Mouse (Mus musculus): ENCODE measurements at regions not wholly inside any gene's neighbourhood (a gene's known extent, or its start where the extent isn't known, plus 50 kb on each side); places are given as distances from the start of the nearest gene placed in this dataset.

DNA sequence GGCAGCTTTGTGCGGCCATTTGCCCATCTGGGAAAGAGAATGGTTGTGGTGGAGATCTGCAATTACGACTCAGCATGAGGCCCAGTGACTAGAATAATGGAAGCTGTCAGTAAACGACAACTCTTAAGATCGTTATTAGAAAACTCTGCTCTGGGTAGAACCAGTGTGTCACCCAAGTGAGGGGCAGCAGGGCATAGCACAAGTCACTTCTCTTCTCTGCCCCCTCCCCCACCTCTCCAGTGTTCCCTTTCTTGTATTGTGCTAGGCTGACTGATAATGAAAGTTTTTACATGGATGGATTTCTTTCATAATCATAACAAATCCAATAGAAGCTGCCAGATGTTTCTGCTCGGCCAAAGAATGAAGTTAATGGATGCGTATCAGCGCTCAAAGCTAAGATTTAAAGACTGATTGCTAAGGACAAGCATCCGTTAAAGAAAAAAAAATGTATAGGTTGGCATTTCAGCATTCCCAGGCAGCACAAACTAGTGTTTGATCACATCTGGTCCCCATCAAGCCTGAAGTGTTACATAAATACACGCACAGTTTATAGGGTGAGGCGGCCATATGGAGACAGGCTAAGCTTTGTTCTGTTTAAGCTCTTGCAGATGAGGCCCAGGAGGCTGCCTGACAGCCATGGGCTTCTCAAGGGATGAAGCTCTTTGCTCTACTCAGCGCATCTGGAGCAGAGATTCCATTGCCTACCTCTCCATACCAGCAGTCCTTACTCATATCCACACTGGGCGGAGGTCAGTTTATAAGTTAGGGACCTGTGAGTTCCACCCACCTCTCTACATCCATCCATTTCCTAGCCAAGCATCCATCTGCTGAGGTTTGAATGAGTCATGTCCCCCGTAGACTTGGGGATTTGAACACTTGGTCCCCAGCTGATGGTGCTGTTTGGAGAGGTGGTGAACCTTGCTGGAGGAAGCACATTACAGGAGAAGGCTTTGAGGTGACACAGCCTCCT, 88.2 kb downstream of the Nxnl2 start:
- WGBS = 73% methylated on average over 13 of the region's 13 CpGs
- Histone ChIP-seq H3K27me3 (ENCODE audit: control insufficient read depth, insufficient read depth, low read length) (no peaks in the 10 kb centered on the region), H3K27ac (ENCODE audit: insufficient read depth, low read depth, low read length) (no peak overlapping the region), H3K36me3 (ENCODE audit: control insufficient read depth, insufficient read depth, low read length) (no peaks in the 10 kb centered on the region), H3K4me1 (ENCODE audit: control insufficient read depth, insufficient read depth, insufficient read length, low read length) (no peaks in the 10 kb centered on the region), H3K4me3 (ENCODE audit: low read depth, low read length) (no peak overlapping the region)
- no peak for TF ChIP-seq POLR2A (IDR thresholded peaks at IDR 0.05; ENCODE audit: low read depth, low read length)
- no peak for TF ChIP-seq CTCF (IDR thresholded peaks at IDR 0.05; ENCODE audit: extremely low read depth, insufficient read length, insufficient replicate concordance, low read depth, low read length)

DNA sequence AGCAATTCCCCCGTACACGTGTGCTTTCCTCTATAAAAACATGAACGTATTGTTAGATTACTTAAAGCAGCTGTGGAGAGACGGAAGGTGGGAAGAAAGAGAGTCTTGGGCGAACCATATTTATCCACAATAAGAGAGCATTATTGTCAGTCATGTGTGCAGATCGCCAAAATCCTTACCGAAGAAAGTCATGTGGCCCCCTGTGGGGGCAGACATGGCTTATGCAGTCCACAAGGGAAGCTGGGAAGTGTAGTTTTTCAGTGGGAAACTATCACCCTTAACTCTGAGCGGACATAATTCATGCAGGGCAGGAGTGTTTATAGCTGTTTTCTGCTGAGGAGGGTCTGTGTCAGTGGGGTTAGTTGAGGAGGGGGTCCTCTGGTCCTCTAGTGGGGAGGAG, 90.8 kb downstream of the Nxnl2 start:
- no peaks in the 10 kb centered on the region for H3K4me1 ChIP-seq (ENCODE audit: control insufficient read depth, insufficient read depth, insufficient read length, low read length)
- TF ChIP-seq CTCF (IDR thresholded peaks at IDR 0.05; ENCODE audit: extremely low read depth, insufficient read length, insufficient replicate concordance, low read depth, low read length) = no peak
- TF ChIP-seq POLR2A (IDR thresholded peaks at IDR 0.05; ENCODE audit: low read depth, low read length) = no peak
- H3K27me3 ChIP-seq (ENCODE audit: control insufficient read depth, insufficient read depth, low read length) = no peaks in the 10 kb centered on the region
- no peak overlapping the region for H3K4me3 ChIP-seq (ENCODE audit: low read depth, low read length)
- WGBS = 68% methylated on average over 8 of the region's 8 CpGs
- no peaks in the 10 kb centered on the region for H3K36me3 ChIP-seq (ENCODE audit: control insufficient read depth, insufficient read depth, low read length)
- no peak overlapping the region for H3K27ac ChIP-seq (ENCODE audit: insufficient read depth, low read depth, low read length)

DNA sequence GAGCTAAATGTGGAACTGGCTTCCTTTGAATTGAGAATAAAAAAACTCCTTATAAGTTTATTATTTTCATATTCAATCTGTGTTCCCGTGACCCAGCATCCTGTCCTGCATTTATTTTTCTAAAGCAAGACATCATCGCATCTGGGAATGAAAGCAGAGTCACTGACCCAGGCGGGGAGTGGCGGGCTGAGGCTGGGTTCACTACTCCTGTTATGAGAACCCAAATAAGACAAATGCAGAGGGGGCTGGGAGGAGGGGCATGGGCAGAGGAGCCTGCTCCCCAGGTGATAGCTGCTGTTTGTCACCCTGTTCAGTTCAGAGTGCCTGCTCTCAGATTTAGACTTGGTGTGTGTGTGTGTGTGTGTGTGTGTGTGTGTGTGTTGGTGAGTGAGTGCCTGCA, 102.0 kb downstream of the Nxnl2 start:
- WGBS = 81% methylated on average over 4 of the region's 4 CpGs

DNA sequence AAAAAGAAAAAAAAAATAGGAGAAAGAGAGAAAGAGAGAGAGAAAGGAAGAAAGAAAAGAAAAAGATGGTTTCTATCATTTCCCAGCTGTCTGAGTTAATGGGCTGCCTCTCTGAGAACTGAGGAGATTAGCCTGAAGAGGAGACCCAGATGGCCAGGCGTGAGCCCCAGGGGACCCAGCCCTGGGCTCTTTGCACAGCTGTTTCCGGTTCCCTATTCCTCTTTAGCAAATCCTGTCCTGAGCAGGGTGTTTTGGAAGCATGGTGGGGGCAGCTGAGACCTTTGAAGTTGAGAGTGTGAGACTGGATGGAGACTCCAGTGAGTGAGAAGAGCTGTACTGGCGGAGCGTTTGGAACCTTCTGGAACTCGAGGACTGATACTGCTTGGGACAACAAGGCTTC, 103.8 kb downstream of the Nxnl2 start:
- Histone ChIP-seq H3K4me1 (ENCODE audit: control insufficient read depth, insufficient read depth, insufficient read length, low read length) (no peaks in the 10 kb centered on the region), H3K36me3 (ENCODE audit: control insufficient read depth, insufficient read depth, low read length) (no peaks in the 10 kb centered on the region), H3K27ac (ENCODE audit: insufficient read depth, low read depth, low read length) (no peak overlapping the region), H3K4me3 (ENCODE audit: low read depth, low read length) (no peak overlapping the region), H3K27me3 (ENCODE audit: control insufficient read depth, insufficient read depth, low read length) (no peaks in the 10 kb centered on the region)
- 59% methylated on average over 5 of the region's 5 CpGs for WGBS
- no peak for TF ChIP-seq POLR2A (IDR thresholded peaks at IDR 0.05; ENCODE audit: low read depth, low read length)
- no peak for TF ChIP-seq CTCF (IDR thresholded peaks at IDR 0.05; ENCODE audit: extremely low read depth, insufficient read length, insufficient replicate concordance, low read depth, low read length)

More for the DNA sequence above, 102.0 kb downstream of the Nxnl2 start:
- Histone ChIP-seq H3K4me3 (ENCODE audit: low read depth, low read length) (no peak overlapping the region), H3K36me3 (ENCODE audit: control insufficient read depth, insufficient read depth, low read length) (no peaks in the 10 kb centered on the region), H3K4me1 (ENCODE audit: control insufficient read depth, insufficient read depth, insufficient read length, low read length) (no peaks in the 10 kb centered on the region), H3K27ac (ENCODE audit: insufficient read depth, low read depth, low read length) (no peak overlapping the region), H3K27me3 (ENCODE audit: control insufficient read depth, insufficient read depth, low read length) (no peaks in the 10 kb centered on the region)
- TF ChIP-seq CTCF (IDR thresholded peaks at IDR 0.05; ENCODE audit: extremely low read depth, insufficient read length, insufficient replicate concordance, low read depth, low read length) (no peak), POLR2A (IDR thresholded peaks at IDR 0.05; ENCODE audit: low read depth, low read length) (no peak)

GRCm38 (mm10) chr13:51276601-51277000, 105.8 kb downstream of the Nxnl2 start:
- Histone ChIP-seq H3K36me3 (ENCODE audit: control insufficient read depth, insufficient read depth, low read length) (no peaks in the 10 kb centered on the region), H3K27ac (ENCODE audit: insufficient read depth, low read depth, low read length) (no peak overlapping the region), H3K27me3 (ENCODE audit: control insufficient read depth, insufficient read depth, low read length) (no peaks in the 10 kb centered on the region), H3K4me3 (ENCODE audit: low read depth, low read length) (no peak overlapping the region), H3K4me1 (ENCODE audit: control insufficient read depth, insufficient read depth, insufficient read length, low read length) (no peaks in the 10 kb centered on the region)
- TF ChIP-seq POLR2A (IDR thresholded peaks at IDR 0.05; ENCODE audit: low read depth, low read length) = no peak
- TF ChIP-seq CTCF (IDR thresholded peaks at IDR 0.05; ENCODE audit: extremely low read depth, insufficient read length, insufficient replicate concordance, low read depth, low read length) = no peak
- WGBS = 85% methylated on average over 7 of the region's 7 CpGs

DNA sequence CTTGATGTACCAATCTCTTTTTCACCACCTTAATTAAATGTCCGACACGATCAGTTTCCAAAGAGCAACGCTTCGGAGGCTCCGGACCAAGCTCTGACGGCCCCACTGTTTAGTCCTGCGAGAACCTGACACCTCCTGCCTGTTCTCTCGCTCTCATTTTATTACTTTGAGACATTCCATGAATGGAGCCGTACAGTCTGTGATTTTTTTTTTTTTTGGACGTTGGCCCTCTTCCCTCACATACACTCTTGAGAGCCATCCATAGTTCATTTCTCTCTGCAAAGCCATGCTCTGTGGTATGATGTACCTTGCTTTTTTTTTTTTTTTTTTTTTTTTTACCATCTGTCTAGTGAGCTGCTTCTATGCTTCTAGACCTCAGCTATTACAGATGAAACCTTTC, 106.7 kb downstream of the Nxnl2 start:
- 78% methylated on average over 10 of the region's 10 CpGs for WGBS
- no peaks in the 10 kb centered on the region for H3K36me3 ChIP-seq (ENCODE audit: control insufficient read depth, insufficient read depth, low read length)
- H3K27me3 ChIP-seq (ENCODE audit: control insufficient read depth, insufficient read depth, low read length) = no peaks in the 10 kb centered on the region
- H3K4me1 ChIP-seq (ENCODE audit: control insufficient read depth, insufficient read depth, insufficient read length, low read length) = no peaks in the 10 kb centered on the region
- TF ChIP-seq CTCF (IDR thresholded peaks at IDR 0.05; ENCODE audit: extremely low read depth, insufficient read length, insufficient replicate concordance, low read depth, low read length) (no peak), POLR2A (IDR thresholded peaks at IDR 0.05; ENCODE audit: low read depth, low read length) (no peak)
- no peak overlapping the region for H3K4me3 ChIP-seq (ENCODE audit: low read depth, low read length)
- no peak overlapping the region for H3K27ac ChIP-seq (ENCODE audit: insufficient read depth, low read depth, low read length)

DNA sequence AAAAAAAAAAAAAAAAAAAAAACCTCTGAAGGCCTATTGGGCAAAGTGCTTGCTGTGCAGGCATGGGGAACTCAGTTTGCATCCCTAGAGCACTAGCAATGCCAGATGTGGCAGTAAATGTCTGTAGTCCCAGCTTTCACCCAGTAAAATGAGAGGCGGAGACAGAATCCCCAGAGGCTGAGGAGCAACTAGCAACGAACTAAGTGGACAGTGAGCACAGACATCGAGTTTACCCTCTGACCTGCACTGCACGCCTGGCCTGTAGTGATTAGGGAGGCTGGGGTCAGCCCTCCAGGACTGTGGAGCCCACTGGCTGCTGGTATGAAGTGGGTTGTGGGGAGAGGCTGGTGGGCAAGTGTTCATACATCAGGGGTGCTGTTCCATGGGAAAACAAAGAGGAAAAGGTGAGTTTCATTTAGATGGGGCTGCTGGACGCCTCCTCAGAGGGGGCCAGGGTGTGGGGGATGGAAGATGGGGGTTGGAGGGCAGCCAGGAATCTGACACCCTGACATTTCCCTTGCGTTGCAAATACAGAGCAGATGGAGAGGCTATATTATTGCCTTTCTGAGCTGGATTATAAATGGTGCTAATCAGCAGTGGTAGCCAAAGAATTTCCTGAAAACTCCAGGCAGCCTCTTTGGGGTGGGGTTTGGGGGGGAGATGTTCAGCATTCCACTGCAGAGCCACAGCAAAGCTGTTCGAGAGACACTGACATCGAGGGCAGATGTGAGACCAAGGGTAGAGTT, 109.0 kb downstream of the Nxnl2 start:
- H3K36me3 ChIP-seq (ENCODE audit: control insufficient read depth, insufficient read depth, low read length) = no peaks in the 10 kb centered on the region
- WGBS = 52% methylated on average over 8 of the region's 8 CpGs
- no peak for TF ChIP-seq CTCF (IDR thresholded peaks at IDR 0.05; ENCODE audit: extremely low read depth, insufficient read length, insufficient replicate concordance, low read depth, low read length)
- no peak for TF ChIP-seq POLR2A (IDR thresholded peaks at IDR 0.05; ENCODE audit: low read depth, low read length)
- no peaks in the 10 kb centered on the region for H3K4me1 ChIP-seq (ENCODE audit: control insufficient read depth, insufficient read depth, insufficient read length, low read length)
- H3K4me3 ChIP-seq (ENCODE audit: low read depth, low read length) = no peak overlapping the region
- H3K27me3 ChIP-seq (ENCODE audit: control insufficient read depth, insufficient read depth, low read length) = no peaks in the 10 kb centered on the region
- H3K27ac ChIP-seq (ENCODE audit: insufficient read depth, low read depth, low read length) = no peak overlapping the region
